Mouse (Mus musculus) hindbrain, embryonic 15.5 days (tissue): ENCODE results near the gene Mta2. TPM values are rescaled to one million over a fixed set of nuclear protein-coding genes. Genes with fewer than 3 reads are reported as not detected.
"Not testable (repeated sequence)": the region's sequence is repeated elsewhere in the genome, so short reads cannot be mapped to it uniquely, and the experiment has no call there.

ENCODE experiments used
- ATAC-seq: fragments of 200-750 bp; cut with Nextera tagmentation; 2 replicates; pipeline ENCODE4 v1.8.0; 2017; ENCODE audit warnings: low read depth, moderate number of reproducible peaks, moderate TSS enrichment; ENCODE audit not compliant: low FRiP score
- H3K27ac ChIP-seq: fragments of 300-500 bp; sonication (generic); replicated peaks from 2 replicates; pipeline ENCODE4 v1.5.1; 2015; ENCODE audit warnings: mild to moderate bottlenecking, inconsistent platforms
- H3K27me3 ChIP-seq: fragments of 300-500 bp; sonication (generic); 2 replicates; pipeline ENCODE4 v1.6.1; 2015; ENCODE audit warnings: control low read depth, inconsistent platforms
- H3K36me3 ChIP-seq: fragments of 300-500 bp; sonication (generic); 2 replicates; pipeline ENCODE4 v1.6.1; 2015; ENCODE audit warnings: control low read depth, inconsistent platforms
- H3K4me1 ChIP-seq: fragments of 300-500 bp; sonication (generic); replicated peaks from 2 replicates; pipeline ENCODE4 v1.6.1; 2015; ENCODE audit warnings: control low read depth, inconsistent platforms
- H3K4me2 ChIP-seq: fragments of 300-500 bp; sonication (generic); 2 replicates; pipeline ENCODE4 v1.6.1; 2015; ENCODE audit warnings: moderate library complexity, mild to moderate bottlenecking, inconsistent platforms
- H3K4me3 ChIP-seq: fragments of 300-500 bp; sonication (generic); 2 replicates; pipeline ENCODE4 v1.5.1; 2015; ENCODE audit warnings: mild to moderate bottlenecking, inconsistent platforms
- H3K9ac ChIP-seq: fragments of 300-500 bp; sonication (generic); 2 replicates; pipeline ENCODE4 v1.6.1; 2015; ENCODE audit warnings: inconsistent platforms
- H3K9me3 ChIP-seq: fragments of 300-500 bp; sonication (generic); 2 replicates; pipeline ENCODE4 v1.6.1; 2016; ENCODE audit warnings: control low read depth, inconsistent platforms
- WGBS: fragments of 180-500 bp; shearing (Covaris S2); methylation state at CpG from one replicate; pipeline ENCODE4 v1.1.7; 2015; 5-methylcytosine and 5-hydroxymethylcytosine counted together
- polyA plus RNA-seq: library from polyadenylated mRNA; unstranded; fragments of >200 nt; fragmentation: Nextera tagmentation; extraction: Ambion mirVana; gene quantifications from 2 replicates; pipeline ENCODE4 v1.2.1, GENCODE M21; 2015

The Mta2 gene
- 103 and 109 TPM in 2 replicates for polyA plus RNA-seq

- peak within 1 kb of the TSS; percentile 94 for H3K9ac ChIP-seq
- peak within 1 kb of the TSS; percentile 92 for H3K4me3 ChIP-seq
- peak; percentile 95 for ATAC-seq
- H3K9me3 ChIP-seq = no peaks in the 10 kb centered on the region
- peak within 1 kb of the TSS; percentile 90 for H3K27ac ChIP-seq
- H3K4me1 ChIP-seq = peaks cover 37% of the 10 kb centered on the region
- H3K36me3 ChIP-seq = peaks cover 18% of the 10 kb centered on the region
- no peaks in the 10 kb centered on the region for H3K27me3 ChIP-seq
- H3K4me2 ChIP-seq = peak within 1 kb of the TSS; percentile 66
- WGBS = under 1% methylated on average over 64 of the region's 64 CpGs
These were observed at the start of gene Mta2 for GRCm38 (mm10) chr19:8941515-8942217. TSS of gene Mta2 (plus strand) at chr19:8941875.

- 3% methylated on average over 54 of the region's 54 CpGs for WGBS
- H3K27ac ChIP-seq = peak within 1 kb of the TSS; percentile 87
- ATAC-seq = peak; percentile 43
These were observed 48.6 kb upstream of the Mta2 start, which contains the start of gene Ints5 for GRCm38 (mm10) chr19:8892829-8893766. TSS of gene Ints5 (plus strand) at chr19:8893005.

DNA sequence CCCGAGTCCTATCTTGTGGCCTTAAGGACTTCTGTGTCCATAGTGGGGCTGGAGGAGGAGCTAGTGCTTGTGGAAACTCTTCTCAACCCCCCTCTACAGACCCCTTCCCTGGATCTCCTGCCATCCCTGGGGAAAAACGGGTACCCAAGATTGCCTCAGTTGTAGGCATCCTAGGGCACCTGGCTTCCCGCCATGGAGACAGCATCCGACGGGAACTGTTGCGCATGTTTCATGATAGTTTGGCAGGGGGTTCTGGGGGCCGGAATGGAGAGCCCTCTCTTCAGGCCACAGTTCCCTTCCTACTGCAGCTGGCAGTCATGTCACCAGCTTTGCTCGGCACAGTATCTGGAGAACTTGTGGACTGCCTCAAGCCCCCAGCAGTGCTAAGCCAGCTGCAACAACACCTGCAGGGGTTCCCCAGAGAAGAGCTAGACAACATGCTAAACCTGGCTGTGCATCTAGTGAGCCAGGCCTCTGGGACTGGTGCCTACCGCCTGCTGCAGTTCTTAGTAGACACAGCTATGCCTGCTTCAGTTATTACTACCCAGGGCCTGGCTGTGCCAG lies 46.2 kb upstream of the Mta2 start:
- Histone ChIP-seq H3K4me3 (no peak overlapping the region), H3K36me3 (0 out of 2 replicates have a peak, but pooled peaks cover 10% of the 10 kb centered on the region), H3K9ac (no peak overlapping the region), H3K4me1 (peaks cover 29% of the 10 kb centered on the region), H3K9me3 (no peaks in the 10 kb centered on the region), H3K27ac (no peak overlapping the region), H3K4me2 (no peak overlapping the region), H3K27me3 (no peaks in the 10 kb centered on the region)
- 92% methylated on average over 9 of the region's 9 CpGs for WGBS
- no peak for ATAC-seq

More at GRCm38 (mm10) chr19:8892829-8893766, 48.6 kb upstream of the Mta2 start, which contains the start of gene Ints5:
- Histone ChIP-seq H3K27me3 (no peaks in the 10 kb centered on the region), H3K9me3 (no peaks in the 10 kb centered on the region), H3K36me3 (0 out of 2 replicates have a peak, but pooled peaks cover 11% of the 10 kb centered on the region), H3K4me2 (peak within 1 kb of the TSS; percentile 84), H3K9ac (peak within 1 kb of the TSS; percentile 83), H3K4me3 (peak within 1 kb of the TSS; percentile 62), H3K4me1 (peaks cover 28% of the 10 kb centered on the region)

GRCm38 (mm10) chr19:8896231-8896630 lies 45.4 kb upstream of the Mta2 start:
- not testable (repeated sequence) for H3K9me3 ChIP-seq, H3K27ac ChIP-seq, H3K27me3 ChIP-seq, H3K9ac ChIP-seq, H3K36me3 ChIP-seq, H3K4me3 ChIP-seq, H3K4me2 ChIP-seq, ATAC-seq
- WGBS = 94% methylated on average over 5 of the region's 5 CpGs
- peaks cover 29% of the 10 kb centered on the region for H3K4me1 ChIP-seq

DNA sequence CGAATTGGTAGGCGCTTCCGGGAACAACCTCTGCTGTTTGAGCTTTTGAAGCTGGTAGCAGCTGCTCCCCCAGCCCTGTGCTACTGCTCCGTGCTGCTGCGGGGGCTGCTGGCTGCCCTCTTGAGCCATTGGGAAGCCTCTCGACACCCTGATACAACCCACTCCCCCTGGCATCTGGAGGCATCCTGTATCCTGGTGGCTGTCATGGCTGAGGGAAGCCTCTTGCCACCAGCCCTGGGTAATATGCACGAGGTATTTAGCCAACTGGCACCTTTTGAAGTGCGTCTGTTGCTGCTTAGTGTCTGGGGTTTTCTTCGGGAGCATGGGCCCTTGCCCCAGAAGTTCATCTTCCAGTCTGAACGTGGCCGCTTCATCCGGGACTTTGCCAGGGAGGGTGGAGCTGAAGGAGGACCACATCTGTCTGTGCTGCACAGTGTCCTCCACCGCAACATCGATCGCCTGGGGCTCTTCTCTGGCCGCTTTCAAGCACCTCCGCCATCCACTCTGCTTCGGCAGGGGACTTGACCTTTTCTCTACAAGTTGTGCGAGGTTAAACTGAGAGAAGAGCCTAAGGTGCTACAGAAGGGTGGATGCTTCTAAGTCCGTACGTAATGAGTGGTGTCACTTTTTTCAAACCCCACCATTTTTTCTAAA lies 44.3 kb upstream of the Mta2 start:
- not testable (repeated sequence) for H3K27me3 ChIP-seq, H3K9me3 ChIP-seq
- Histone ChIP-seq H3K4me3 (peak overlapping the region; percentile 60), H3K4me1 (peaks cover 29% of the 10 kb centered on the region), H3K27ac (peak overlapping the region; percentile 81), H3K9ac (peak overlapping the region; percentile 84), H3K4me2 (peak overlapping the region; percentile 66), H3K36me3 (peaks cover 11% of the 10 kb centered on the region)
- 16% methylated on average over 21 of the region's 21 CpGs for WGBS
- peak; percentile 43 for ATAC-seq

GRCm38 (mm10) chr19:8897865-8898495 lies 43.7 kb upstream of the Mta2 start, which contains the start of gene Ganab:
TSS of gene Ganab (plus strand) at chr19:8898071.
- peaks cover 29% of the 10 kb centered on the region for H3K4me1 ChIP-seq
- peak within 1 kb of the TSS; percentile 84 for H3K9ac ChIP-seq

DNA sequence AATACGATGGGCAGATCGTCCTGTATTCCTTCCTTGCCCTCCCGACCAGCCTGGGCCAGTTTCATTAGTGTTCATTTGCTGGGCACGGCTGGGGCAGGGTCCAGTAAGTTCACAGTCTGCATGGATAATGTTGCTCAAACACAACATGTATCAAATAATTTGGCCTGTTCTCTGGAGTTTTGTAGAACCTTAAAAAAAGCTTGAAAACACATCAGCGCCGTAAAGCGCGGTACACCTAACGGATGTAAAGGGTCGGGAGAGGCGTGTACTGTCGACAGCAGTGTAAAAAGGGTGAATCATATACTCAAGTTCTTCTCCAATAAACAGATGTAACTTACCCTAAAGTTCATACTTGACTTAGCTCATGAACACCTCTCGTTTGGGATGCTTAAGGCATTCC lies 43.1 kb upstream of the Mta2 start:
- WGBS = 15% methylated on average over 13 of the region's 13 CpGs
- Histone ChIP-seq H3K9me3 (no peaks in the 10 kb centered on the region), H3K9ac (peak overlapping the region; percentile 84), H3K36me3 (peaks cover 21% of the 10 kb centered on the region), H3K4me1 (peaks cover 25% of the 10 kb centered on the region), H3K4me2 (peak overlapping the region; percentile 66), H3K27ac (peak overlapping the region; percentile 81), H3K27me3 (no peaks in the 10 kb centered on the region), H3K4me3 (peak overlapping the region; percentile 60)
- ATAC-seq = no peak

More at GRCm38 (mm10) chr19:8897865-8898495, 43.7 kb upstream of the Mta2 start, which contains the start of gene Ganab:
- no peaks in the 10 kb centered on the region for H3K27me3 ChIP-seq
- peak within 1 kb of the TSS; percentile 66 for H3K4me2 ChIP-seq
- peak within 1 kb of the TSS; percentile 81 for H3K27ac ChIP-seq
- peak; percentile 98 for ATAC-seq
- H3K4me3 ChIP-seq = peak within 1 kb of the TSS; percentile 60
- no peaks in the 10 kb centered on the region for H3K9me3 ChIP-seq
- under 1% methylated on average over 53 of the region's 53 CpGs for WGBS
- H3K36me3 ChIP-seq = peaks cover 16% of the 10 kb centered on the region

DNA sequence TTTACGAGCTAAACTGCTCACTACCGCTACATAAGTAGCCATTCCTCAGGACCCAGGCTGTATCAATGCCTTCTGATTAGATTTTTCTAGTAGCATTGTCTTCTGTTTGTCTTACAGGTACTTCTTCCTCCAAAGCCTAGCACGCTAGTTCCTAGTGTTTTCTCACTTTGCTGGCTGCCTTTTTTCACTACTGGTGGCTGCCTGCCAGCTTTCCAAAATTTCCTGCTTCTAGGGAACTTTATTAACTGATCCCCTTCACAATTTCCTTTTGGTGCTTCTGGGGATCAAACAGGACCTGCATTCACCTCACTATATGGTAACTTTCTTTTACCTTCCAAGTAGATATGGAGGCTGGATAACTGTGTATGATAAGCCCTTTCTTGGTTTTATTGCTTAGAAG lies 42.6 kb upstream of the Mta2 start:
- 63% methylated on average over 3 of the region's 3 CpGs for WGBS

GRCm38 (mm10) chr19:8903412-8903811 lies 38.3 kb upstream of the Mta2 start:
- ATAC-seq = no peak
- H3K4me1 ChIP-seq = peaks cover 11% of the 10 kb centered on the region
- H3K27me3 ChIP-seq = no peaks in the 10 kb centered on the region
- no peak overlapping the region for H3K27ac ChIP-seq
- 96% methylated on average over 5 of the region's 5 CpGs for WGBS
- H3K9me3 ChIP-seq = no peaks in the 10 kb centered on the region
- no peak overlapping the region for H3K4me2 ChIP-seq
- H3K9ac ChIP-seq = no peak overlapping the region
- peaks cover 58% of the 10 kb centered on the region for H3K36me3 ChIP-seq
- no peak overlapping the region for H3K4me3 ChIP-seq

More for the DNA sequence above, 42.6 kb upstream of the Mta2 start:
- H3K4me2 ChIP-seq = peak overlapping the region; percentile 66
- no peaks in the 10 kb centered on the region for H3K27me3 ChIP-seq
- H3K27ac ChIP-seq = no peak overlapping the region
- peak overlapping the region; percentile 84 for H3K9ac ChIP-seq
- H3K9me3 ChIP-seq = no peaks in the 10 kb centered on the region
- H3K4me1 ChIP-seq = peaks cover 20% of the 10 kb centered on the region
- no peak for ATAC-seq
- peaks cover 25% of the 10 kb centered on the region for H3K36me3 ChIP-seq
- peak overlapping the region; percentile 60 for H3K4me3 ChIP-seq

- Histone ChIP-seq H3K27ac (no peak overlapping the region), H3K9ac (no peak overlapping the region), H3K27me3 (no peaks in the 10 kb centered on the region), H3K36me3 (peaks cover 92% of the 10 kb centered on the region), H3K4me1 (no peaks in the 10 kb centered on the region), H3K4me3 (no peak overlapping the region), H3K9me3 (no peaks in the 10 kb centered on the region), H3K4me2 (no peak overlapping the region)
- no peak for ATAC-seq
- WGBS = 90% methylated on average over 6 of the region's 6 CpGs
These were observed 33.1 kb upstream of the Mta2 start for GRCm38 (mm10) chr19:8908531-8908930.

DNA sequence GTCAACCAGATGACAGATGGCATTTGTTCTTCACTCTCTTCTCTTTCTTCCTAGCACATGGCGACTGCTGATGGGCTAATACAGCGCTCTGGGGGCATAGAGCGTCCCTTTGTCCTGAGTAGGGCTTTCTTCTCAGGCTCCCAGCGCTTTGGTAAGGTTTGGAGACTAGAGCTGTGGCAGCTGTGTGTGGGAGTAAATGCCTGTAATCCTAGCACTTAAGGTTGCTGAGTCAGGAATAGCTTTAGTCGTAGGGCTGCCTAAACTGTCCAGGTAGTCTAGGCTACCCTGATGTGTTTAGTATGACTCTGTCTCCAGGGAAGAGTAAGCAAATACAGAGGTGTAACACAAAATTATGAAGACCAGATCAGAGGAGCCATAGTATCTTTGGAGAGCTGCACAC lies 29.9 kb upstream of the Mta2 start:
- H3K4me1 ChIP-seq = no peaks in the 10 kb centered on the region
- 94% methylated on average over 5 of the region's 5 CpGs for WGBS
- no peak overlapping the region for H3K4me2 ChIP-seq
- H3K27ac ChIP-seq = no peak overlapping the region
- H3K9ac ChIP-seq = no peak overlapping the region
- no peaks in the 10 kb centered on the region for H3K9me3 ChIP-seq
- ATAC-seq = no peak
- peaks cover 99% of the 10 kb centered on the region for H3K36me3 ChIP-seq
- H3K27me3 ChIP-seq = no peaks in the 10 kb centered on the region
- no peak overlapping the region for H3K4me3 ChIP-seq
